Mouse (Mus musculus): ENCODE data around the gene Mga.

Gene Mga

DNA sequence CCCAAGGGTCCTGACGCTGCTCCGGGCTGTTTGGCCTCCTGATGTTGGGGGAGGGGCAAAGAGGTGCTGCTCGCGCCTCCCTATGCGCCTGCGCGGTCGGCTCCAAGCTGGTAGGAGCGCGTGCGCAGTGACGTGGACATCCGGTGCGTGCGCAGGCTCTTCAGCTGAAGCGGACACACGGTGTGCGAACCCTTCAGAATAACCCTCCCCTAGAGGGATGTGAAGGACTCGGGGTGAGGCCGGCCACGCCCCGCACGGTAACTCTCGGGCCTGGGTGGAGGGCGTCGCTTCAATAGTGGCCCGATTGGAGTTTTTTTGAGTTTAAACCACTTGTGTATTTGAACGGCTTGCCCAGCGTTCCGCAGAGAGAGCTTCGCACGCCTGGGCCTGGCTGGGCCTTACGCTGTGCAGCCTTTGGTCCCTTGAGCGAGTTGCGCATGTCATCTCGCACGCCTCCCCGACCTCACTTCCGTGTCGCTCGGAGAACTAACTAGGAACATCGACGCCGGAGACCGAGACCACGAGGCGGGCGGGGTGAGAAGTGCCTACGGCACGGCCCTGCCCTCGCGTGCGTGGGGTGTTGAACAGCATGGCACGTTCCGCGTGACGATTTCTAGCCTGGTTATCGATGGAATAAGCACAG is at the start of gene Mga:
Mga (plus strand) TSS at position 139 of the 643 bp plus-strand sequence.
- peak; percentile 97 for DNase-seq (ENCODE audit: low read depth, low spot score)

DNA sequence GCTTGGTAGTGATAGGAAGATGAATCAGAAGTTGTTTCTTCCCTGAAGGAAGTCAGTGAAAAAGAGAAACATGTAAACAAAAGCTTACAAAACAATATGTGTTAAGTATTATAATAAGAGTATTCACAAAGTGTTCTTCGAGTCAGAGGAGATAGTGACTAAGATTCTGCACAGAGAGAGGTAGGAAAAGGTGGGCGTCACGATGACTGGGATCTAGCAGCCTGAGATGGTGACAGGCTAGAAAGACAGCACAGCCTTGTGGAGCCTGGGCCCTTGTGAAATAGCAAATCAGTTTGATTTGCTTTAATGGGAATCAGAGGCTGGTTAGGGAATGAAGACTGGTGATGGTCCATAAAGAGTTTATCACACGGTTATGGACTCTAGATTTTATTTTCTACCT is 43.2 kb upstream of the Mga start:
- no peak for DNase-seq (ENCODE audit: low read depth, low spot score)

GRCm38 (mm10) chr2:119855310-119855850 is 41.6 kb upstream of the Mga start:
- no peak for DNase-seq (ENCODE audit: low read depth, low spot score)

DNA sequence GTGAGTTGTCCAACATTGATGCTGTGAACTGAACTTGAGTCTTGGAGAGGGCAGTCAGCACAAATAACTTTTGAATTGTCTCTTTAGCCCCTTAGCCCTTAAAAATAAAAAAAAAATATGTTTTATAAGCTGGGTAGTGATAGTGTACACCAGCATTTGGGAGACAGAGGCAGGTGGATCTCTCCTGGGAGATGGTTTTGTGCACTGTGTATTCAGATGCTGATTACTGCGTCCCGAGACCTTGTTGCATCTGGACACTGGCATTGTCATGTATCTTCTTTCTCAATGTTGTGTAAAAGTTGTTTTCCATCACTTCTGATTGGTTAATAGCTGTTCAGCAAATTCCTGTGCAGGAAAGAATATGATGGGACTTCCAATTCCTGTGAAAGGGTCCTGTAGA is 39.7 kb upstream of the Mga start:
- no peak for DNase-seq (ENCODE audit: low read depth, low spot score)

GRCm38 (mm10) chr2:119864484-119864883 is 32.5 kb upstream of the Mga start:
- no peak for DNase-seq (ENCODE audit: low read depth, low spot score)

- DNase-seq (ENCODE audit: low read depth, low spot score) = peak; percentile 46
Measured at GRCm38 (mm10) chr2:119872371-119873104, 24.5 kb upstream of the Mga start.

GRCm38 (mm10) chr2:119873105-119873464 is 23.9 kb upstream of the Mga start:
- peak; percentile 76 for DNase-seq (ENCODE audit: low read depth, low spot score)

GRCm38 (mm10) chr2:119875981-119876380 is 21.0 kb upstream of the Mga start:
- no peak for DNase-seq (ENCODE audit: low read depth, low spot score)

DNA sequence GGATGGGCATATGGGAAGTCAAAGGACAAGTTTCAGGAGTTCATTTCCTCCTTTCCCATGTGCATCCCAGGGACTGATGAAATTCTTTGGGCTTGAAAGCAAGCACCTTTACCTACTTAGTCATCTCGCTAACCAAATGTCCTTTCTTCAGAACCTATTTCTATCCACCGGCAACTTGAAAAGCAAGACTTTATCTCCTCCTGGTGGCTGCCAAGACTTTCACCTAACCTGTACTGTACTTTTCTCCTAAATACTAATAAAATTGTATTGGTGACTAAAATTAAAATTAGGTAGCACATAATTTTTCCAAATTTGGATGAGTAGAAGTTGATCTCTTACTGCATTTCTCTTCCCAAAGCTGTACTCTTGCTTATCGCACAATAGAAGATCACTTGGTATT is 9.8 kb upstream of the Mga start:
- no peak for DNase-seq (ENCODE audit: low read depth, low spot score)

DNA sequence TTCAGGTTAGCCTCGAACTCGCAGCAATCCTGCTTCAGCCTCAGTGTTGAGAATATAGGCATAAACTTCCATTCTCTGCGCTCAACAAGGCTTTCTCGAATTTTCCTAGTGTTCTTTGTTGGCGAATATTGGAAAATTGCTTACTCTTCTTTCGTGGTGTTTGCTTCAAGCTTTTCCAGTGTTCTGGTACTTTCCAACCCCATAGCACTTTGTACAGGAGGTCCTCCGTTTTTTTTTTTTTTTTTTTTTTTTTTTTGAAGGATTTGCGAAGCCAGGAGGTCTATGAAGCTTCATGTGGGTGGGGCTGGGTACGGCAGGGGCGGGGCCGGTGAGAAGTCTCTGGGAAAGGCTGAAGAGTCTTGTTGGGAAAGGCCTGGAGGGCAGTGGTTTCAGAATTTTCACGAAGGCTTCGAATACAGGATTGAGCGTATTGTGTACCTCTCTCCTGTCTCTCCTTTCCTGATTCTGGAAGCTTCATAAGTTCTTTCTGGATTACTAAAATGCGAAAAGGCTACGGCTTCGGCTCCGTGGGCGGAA is 407 bp upstream of the Mga start:
- no peak for DNase-seq (ENCODE audit: low read depth, low spot score)

- peak; percentile 42 for DNase-seq (ENCODE audit: low read depth, low spot score)
Measured at GRCm38 (mm10) chr2:119898141-119898594, 1.1 kb downstream of the Mga start.

- no peak for DNase-seq (ENCODE audit: low read depth, low spot score)
Measured at GRCm38 (mm10) chr2:119916007-119916406, 19.0 kb downstream of the Mga start.

GRCm38 (mm10) chr2:119917631-119918369 is 20.8 kb downstream of the Mga start:
- DNase-seq (ENCODE audit: low read depth, low spot score) = no peak

DNA sequence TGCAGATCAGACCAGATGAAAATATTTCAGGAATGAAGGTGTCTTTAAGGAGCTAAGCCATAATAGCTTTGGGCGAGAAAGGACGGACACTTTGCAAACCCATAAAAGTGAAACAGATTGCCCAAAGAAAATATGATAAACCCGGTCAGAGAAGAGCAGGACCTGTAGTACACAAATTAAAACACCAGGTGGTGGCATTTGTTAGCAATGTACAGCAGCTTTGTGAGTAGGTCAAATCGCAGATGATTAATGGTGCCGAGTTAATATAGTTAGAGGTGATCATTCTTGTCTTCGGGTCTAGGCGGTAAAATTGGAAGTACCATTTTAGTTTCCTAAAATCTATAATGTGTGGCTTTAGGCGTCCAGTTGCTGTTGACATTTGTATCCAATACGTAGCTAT is 73.5 kb downstream of the Mga start:
- peak; percentile 31 for DNase-seq (ENCODE audit: low read depth, low spot score)

GRCm38 (mm10) chr2:119971316-119971715 is 74.3 kb downstream of the Mga start:
- DNase-seq (ENCODE audit: low read depth, low spot score) = no peak

DNA sequence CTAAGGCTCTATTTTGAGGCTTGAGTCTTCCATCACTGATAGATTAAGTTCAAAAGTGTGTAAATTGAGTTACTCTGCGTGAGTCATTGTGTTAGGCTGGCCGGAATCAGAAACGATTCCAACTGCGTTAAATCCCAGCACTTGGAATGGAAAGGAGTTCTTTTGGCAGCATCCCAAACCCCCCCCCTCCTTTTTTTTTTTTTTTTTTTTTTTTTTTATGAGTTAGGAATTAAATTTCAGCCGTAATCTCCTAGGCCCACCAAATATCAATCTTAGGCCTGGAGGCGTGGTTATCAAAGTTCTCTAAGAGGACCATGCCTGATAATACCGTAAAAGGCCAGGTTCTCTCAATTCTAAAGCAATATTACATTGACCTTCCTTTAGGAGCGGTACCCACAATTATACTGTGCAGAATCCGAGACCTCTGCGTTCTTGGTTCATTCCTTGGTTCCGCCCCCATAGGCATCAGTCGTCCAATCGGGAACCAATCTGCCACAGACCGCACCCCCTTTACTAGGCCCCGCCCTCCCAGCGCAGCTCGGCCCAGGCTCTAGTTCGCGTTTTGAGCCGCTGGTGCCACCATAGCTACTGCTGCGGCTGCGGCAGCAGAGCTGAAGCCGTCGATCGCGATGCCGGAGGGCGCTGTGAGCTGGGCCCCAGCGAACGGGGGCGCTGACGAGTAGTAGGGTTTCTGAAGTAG is 75.0 kb downstream of the Mga start:
- peak; percentile 93 for DNase-seq (ENCODE audit: low read depth, low spot score)

DNA sequence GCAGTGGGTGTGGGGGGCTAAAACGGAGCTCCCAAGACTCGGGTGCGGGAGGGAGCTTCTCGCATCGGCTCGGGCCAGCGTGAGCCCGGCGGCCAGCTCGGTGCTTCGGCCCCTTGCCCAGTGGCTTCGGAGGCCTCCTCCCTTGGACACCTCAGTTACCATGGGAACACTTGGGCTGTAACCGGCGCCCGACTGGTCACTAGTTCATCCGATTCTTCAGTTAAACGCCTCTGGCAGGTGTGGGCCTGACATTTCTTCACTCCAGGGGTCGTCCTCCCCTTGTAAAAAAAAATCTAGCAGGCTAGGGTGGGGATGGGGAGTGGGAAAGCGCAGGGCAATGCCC is 75.5 kb downstream of the Mga start, which contains the start of gene Mapkbp1:
Mapkbp1 (plus strand) TSS at position 163 of the 343 bp plus-strand sequence.
- no peak for DNase-seq (ENCODE audit: low read depth, low spot score)

DNA sequence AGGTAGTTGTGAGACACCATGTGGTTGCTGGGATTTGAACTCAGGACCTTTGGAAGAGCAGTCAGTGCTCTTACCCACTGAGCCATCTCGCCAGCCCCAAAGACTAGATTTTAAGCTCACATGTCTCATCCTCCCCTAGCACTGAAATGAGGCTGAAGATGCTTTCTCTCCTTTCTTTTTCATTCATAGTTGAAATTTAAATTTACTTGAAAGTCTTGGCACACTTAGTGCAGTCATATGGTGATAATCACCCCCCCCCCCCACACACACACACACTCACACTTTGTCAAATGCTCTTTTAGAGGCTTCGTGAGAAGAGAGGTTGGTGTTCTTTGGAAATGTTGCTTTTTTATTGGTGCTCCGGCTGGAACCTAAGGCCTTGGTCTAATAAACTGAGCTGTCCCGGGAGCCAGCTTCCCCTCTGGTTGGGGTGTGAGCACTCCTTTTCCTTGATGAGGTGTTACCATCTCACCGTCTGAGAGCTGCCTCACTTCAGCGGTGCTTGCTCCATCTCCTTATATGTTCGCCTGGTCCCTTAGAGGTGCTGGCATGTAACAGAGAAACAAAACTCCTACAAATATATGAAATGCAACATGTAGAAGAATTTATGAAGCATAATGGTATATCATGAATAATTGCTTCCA is 83.4 kb downstream of the Mga start:
- no peak for DNase-seq (ENCODE audit: low read depth, low spot score)

DNA sequence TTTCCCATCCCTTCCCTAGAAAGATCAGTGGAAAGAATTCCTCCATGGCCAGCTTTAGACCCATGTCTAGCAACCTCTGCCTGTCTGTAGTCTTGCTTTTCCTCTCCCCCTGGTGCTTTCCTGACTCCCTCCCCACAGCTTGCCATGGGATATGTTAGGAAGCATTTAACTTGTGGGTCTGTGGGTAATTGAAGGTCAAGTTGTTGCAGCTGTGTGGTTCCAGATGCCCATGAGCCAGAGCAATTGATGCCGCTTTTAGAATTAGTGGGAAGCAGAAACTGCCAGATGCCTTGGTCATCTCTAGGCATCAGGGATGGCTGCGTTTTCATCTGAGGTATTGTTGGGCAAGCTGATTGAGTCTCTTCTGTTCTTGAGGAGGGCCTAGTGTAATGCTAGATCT is 84.6 kb downstream of the Mga start:
- no peak for DNase-seq (ENCODE audit: low read depth, low spot score)

GRCm38 (mm10) chr2:119985871-119986270 is 88.8 kb downstream of the Mga start:
- no peak for DNase-seq (ENCODE audit: low read depth, low spot score)

DNA sequence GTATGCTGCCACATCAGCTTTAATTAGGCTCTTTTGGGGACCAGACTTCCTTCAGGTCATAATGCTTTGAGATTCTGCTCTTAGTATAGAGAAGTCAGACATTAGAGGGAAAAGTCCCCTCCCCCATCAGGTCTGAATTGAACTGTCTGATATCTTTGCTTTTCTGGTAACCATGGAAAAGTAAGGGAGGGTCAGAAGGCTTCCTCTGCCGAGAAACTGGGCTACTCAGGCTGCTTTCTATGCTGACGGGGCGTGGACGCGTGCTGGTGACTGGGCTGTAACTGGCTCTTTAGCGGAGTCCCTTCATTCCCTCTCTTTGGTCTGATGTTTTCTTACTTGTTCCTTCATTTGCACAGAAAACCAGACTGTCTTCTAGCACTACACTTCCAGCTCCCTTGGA is 89.3 kb downstream of the Mga start:
- DNase-seq (ENCODE audit: low read depth, low spot score) = no peak

Measured in embryo, embryonic 11.5 days (tissue).